Mouse (Mus musculus) testis, adult 2 months (tissue): Measurements from ENCODE around the gene Msh6. TPM values are rescaled to one million over a fixed set of nuclear protein-coding genes. Genes with fewer than 3 reads are reported as not detected.
A peak's percentile ranks its signal among the peaks of the same experiment; 100 is the strongest.
"Not testable (repeated sequence)": the region's sequence is repeated elsewhere in the genome, so short reads cannot be mapped to it uniquely, and the experiment has no call there.

ENCODE experiments used
- H3K27ac ChIP-seq: fragments of 200-500 bp; 2 replicates; pipeline ENCODE4 v1.5.1; 2012; ENCODE audit warnings: low read depth, low read length; ENCODE audit not compliant: control insufficient read depth, insufficient read depth
- H3K27me3 ChIP-seq: fragments of 200-500 bp; 2 replicates; pipeline ENCODE4 v1.6.1; 2012; ENCODE audit warnings: mild to moderate bottlenecking, low read length, moderate library complexity; ENCODE audit not compliant: control insufficient read depth, insufficient read depth
- H3K36me3 ChIP-seq: fragments of 200-500 bp; 2 replicates; pipeline ENCODE4 v1.6.1; 2012; ENCODE audit warnings: mild to moderate bottlenecking, low read length; ENCODE audit not compliant: control insufficient read depth, insufficient read depth
- H3K4me1 ChIP-seq: fragments of 200-500 bp; 2 replicates; pipeline ENCODE4 v1.6.1; 2012; ENCODE audit warnings: low read length; ENCODE audit not compliant: control insufficient read depth, insufficient read depth
- H3K4me3 ChIP-seq: fragments of 200-500 bp; 2 replicates; pipeline ENCODE4 v1.5.1; 2012; ENCODE audit warnings: low read depth, mild to moderate bottlenecking, low read length, moderate library complexity, mixed read lengths; ENCODE audit not compliant: control insufficient read depth
- CTCF ChIP-seq: fragments of 200-500 bp; IDR thresholded peaks from 2 replicates; pipeline ENCODE4 v1.5.1; 2012; ENCODE audit warnings: low read depth, mild to moderate bottlenecking, inconsistent platforms, low read length, moderate library complexity; ENCODE audit not compliant: control insufficient read depth, insufficient read depth, insufficient replicate concordance
- POLR2A ChIP-seq: fragments of 200-500 bp; IDR thresholded peaks from 2 replicates; pipeline ENCODE4 v1.6.1; 2012; ENCODE audit warnings: low read depth, mild to moderate bottlenecking, inconsistent platforms, low read length, moderate library complexity; ENCODE audit not compliant: control insufficient read depth
- polyA plus RNA-seq: library from polyadenylated mRNA; depleted of rRNA; stranded (reverse); fragments of >200 nt; gene quantifications from 2 replicates; pipeline ENCODE4 v1.2.3, GENCODE M21; 2012

The Msh6 gene
- polyA plus RNA-seq, 1 experiment = 4.9 TPM

DNA sequence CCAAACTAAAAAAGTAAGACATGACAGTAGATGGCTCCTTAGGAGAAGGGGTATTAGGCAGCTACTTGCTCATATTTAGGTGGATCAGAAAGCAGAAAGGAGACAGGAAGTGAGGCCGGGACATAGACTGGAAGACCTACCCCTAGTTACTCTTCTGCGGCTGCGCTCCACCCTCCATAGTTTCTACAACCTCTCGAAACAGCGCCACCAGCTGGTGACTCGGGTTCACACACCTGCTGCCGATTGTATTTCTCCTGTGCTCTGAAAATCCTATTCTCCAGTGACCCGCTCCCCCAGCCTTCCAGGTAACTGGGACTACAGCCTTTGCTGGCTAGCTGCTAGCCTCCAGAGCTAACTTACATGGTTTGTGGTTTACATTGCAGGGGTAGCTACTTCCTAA lies 16.6 kb upstream of the Msh6 start:
- no peak overlapping the region for H3K4me3 ChIP-seq
- no peaks in the 10 kb centered on the region; the same call in 1 of the 2 replicates for H3K4me1 ChIP-seq
- no peaks in the 10 kb centered on the region for H3K36me3 ChIP-seq
- H3K27me3 ChIP-seq = no peaks in the 10 kb centered on the region
- peak; percentile 89; the same call in 1 of the 2 replicates for TF ChIP-seq CTCF
- no peak for TF ChIP-seq POLR2A
- no peak overlapping the region for H3K27ac ChIP-seq

DNA sequence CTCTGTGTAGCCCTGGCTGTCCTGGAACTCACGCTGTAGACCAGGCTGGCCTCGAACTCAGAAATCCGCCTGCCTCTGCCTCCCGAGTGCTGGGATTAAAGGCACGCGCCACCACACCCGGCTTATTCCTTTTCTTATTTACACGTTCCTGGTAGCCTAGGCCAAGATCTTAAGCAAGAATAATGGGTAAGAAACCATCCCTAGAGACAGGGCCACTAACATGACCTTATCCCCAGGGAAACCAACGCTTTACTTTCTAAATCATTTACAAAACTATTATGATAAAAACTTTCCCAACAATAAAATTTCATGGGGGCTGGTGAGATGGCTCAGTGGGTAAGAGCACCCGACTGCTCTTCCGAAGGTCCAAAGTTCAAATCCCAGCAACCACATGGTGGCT lies 15.5 kb upstream of the Msh6 start:
- H3K27me3 ChIP-seq, H3K4me1 ChIP-seq, H3K27ac ChIP-seq, H3K4me3 ChIP-seq, H3K36me3 ChIP-seq: not testable (repeated sequence)

DNA sequence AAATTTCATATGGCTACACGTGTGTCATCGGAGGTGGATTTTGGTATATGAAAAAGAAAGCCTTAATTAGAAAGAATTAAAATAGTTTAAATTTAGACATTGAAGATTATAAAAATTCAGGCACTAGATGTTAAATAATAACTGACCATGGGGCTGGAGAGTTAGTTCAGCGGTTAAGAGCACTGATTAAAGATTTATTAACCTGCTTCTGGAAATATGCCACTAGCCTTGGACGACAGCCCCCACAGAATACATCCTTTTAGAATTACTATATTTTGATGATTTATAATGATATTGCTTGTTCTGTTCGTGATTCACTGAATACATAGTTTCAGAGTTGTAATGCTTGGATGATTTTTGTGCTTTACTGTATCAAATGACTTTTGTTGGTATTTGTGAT lies 14.9 kb upstream of the Msh6 start:
- H3K4me3 ChIP-seq, H3K27ac ChIP-seq, H3K36me3 ChIP-seq, H3K27me3 ChIP-seq, H3K4me1 ChIP-seq: not testable (repeated sequence)

DNA sequence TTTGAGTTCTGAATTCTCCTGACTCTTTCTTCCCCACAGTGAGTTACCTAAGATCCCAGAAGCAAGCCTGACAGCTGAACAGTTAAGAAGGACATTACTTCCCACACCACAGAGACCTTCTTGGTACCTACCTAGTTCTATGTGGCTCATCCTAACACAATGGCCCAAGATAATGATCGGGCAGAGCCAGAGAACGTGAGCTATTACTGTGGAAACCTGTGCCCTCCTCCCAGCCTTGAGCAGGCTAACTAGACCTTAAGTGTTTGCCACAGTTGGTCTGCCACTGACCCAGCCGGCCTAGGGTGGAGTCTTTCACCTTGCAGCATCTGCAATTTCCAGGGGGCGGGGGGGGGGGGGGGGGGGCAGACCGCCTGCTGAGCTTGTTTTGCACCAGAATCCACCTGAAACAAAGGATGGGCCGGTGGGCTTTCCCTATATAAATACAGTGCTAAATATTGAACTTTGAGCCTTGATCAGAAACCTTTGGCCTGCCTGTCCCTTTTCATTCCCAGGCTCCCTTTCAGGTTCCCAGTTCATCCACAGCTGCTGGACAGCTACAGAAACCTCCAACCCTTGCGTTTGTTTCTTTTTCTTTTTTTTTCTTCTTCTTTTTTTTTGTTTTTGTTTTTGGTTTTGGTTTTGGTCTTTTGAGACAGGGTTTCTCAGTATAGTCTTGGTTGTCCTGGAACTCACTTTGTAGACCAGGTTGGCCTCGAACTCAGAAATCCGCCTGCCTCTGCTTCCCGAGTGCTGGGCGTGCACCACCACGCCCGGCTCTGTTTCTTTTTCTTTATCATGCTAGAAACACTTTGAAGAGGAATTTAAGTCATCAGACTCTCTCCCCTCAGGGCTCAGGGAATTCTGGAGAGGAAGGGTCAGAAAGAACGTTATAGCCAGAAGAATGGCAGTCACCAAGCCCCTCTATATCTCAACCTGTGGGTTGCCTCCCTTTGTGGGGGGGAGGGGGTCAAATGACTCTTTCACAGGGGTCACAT lies 11.5 kb upstream of the Msh6 start:
- Histone ChIP-seq H3K36me3 (no peaks in the 10 kb centered on the region), H3K27ac (no peak overlapping the region), H3K27me3 (no peaks in the 10 kb centered on the region), H3K4me1 (no peaks in the 10 kb centered on the region; the same call in 1 of the 2 replicates), H3K4me3 (no peak overlapping the region)
- no peak for TF ChIP-seq CTCF
- TF ChIP-seq POLR2A = no peak

DNA sequence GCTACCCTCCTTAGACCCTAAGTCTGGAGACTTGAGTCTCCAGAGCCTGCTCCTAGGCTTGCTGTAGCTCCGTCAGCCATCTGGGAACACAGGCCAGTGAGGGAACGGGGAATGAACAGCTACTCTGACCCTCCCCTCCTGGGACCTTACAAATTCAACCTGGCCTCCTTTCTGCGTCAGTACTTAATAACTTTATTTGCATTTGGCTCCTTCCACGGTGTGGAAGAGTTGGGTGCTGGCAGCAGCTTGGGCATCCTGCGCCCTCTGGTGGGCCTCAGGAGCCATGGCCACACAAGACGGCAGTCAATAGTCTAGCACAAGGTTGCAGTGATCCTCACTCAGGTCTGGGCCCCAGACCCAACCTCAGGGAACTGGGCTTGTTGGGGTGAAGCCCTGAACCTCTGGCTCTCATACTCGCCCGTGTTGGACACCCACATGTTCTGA lies 6.4 kb upstream of the Msh6 start:
- not testable (repeated sequence) for H3K36me3 ChIP-seq, H3K4me3 ChIP-seq, H3K4me1 ChIP-seq, H3K27ac ChIP-seq, H3K27me3 ChIP-seq

DNA sequence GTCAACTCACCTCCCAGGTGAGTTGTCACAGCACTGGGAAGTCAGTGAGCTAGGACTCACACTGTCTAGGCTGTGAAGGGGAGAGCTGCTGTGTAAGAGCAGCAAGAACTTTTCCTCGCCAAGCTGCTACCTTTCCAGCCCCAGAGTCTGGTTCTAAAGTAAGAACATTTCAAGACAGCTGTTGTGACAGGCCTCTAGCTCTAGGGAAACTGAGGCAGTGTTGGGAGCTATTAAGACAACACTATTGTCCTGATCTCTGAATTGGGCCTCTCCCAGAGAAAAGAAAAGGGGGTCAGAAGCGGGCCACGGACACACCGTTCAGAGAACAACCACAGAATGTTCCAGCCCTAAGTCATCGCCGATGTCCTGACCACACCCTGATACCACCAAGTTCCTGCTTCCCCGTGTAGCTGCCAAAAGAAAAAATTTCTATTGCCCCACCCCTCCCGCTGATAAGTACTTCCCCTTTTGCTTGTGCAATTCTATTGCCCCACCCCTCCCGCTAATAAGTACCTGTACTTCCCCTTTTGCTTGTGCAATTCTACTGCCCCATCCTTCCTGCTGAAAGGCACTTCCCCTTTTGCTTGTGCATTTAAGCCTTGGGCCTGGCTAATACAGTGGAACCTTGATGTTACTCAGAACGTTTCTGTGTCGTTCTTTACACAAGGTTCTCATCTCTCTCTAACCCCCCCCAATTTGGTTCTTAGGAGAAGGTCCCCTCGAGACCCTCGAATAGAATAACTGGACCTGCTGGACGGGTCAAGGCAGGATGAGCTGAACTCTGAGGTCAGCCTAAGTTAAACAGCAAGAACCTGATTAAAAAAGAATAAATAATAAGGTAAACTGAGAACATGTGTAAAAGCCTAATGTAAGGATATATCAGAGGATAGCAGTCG lies 2.9 kb upstream of the Msh6 start:
- H3K36me3 ChIP-seq, H3K4me1 ChIP-seq, H3K27me3 ChIP-seq, H3K4me3 ChIP-seq, H3K27ac ChIP-seq: not testable (repeated sequence)

DNA sequence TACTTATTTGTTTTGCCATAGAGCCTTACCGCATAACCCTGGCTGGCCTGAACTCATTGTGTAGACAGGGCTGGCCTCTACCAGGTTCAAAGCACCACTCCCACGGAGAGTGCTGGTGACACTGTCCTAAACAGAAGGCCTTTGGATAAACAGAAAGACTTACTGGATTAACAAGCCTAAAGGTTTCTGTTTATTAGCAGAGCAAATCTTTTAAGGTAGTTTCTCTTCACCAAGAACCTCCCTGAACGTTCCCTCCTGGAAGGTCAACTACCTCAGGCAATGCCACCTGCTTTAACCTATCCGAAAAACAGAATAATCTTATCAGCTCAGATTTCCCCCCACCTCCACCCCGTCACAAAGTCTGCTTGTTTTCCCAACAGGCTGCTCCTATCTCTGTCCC lies 2.0 kb upstream of the Msh6 start:
- TF ChIP-seq CTCF (no peak), POLR2A (no peak)
- Histone ChIP-seq H3K27ac (no peak overlapping the region), H3K36me3 (no peaks in the 10 kb centered on the region), H3K4me3 (no peak overlapping the region), H3K27me3 (no peaks in the 10 kb centered on the region), H3K4me1 (peaks cover 7% of the 10 kb centered on the region)
